Mouse (Mus musculus): ENCODE results near the gene Isoc2a. TPM values are rescaled to one million over a fixed set of nuclear protein-coding genes. Genes with fewer than 3 reads are reported as not detected.
A peak's percentile ranks its signal among the peaks of the same experiment; 100 is the strongest.

Isoc2a gene
- polyA plus RNA-seq, 1 experiment from 2014 or later: 0.89 TPM

DNA sequence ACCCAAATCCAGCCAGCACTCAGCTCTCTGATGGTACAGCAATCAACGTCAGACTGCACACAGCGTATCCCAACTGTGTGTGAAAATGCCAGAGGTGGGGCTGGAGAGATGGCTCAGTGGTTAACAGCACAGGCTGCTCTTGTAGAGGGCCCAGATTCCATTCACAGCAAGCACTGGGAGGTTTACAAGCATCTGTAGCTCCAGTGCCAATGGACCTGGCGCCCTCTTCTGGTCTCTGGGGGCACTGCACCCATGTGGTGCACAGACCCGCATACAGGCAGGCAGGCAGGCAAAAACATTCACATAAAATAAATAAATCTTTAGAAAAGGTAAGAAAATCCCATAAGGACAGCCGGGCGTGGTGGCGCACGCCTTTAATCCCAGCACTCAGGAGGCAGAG, 24.2 kb downstream of the Isoc2a start:
- Histone ChIP-seq H3K9ac (ENCODE audit: low read depth, low read length) (no peak overlapping the region), H3K9me3 (replicated peaks; ENCODE audit: control insufficient read depth, low read length) (0 out of 2 replicates have a peak, but pooled peaks cover 2% of the 10 kb centered on the region), H3K27me3 (ENCODE audit: control insufficient read depth, insufficient read depth, low read depth, low read length) (no peaks in the 10 kb centered on the region), H3K36me3 (ENCODE audit: control insufficient read depth, insufficient read depth) (no peaks in the 10 kb centered on the region), H3K4me2 (ENCODE audit: low read depth, low read length) (no peak overlapping the region), H3K27ac (ENCODE audit: low read length) (no peak overlapping the region), H3K4me1 (ENCODE audit: control insufficient read depth, low read depth, low read length) (peaks cover 12% of the 10 kb centered on the region), H3K4me3 (ENCODE audit: low read depth, low read length) (no peak overlapping the region)
- 61% methylated on average over 8 of the region's 8 CpGs for WGBS (ENCODE audit: insufficient replicate concordance)
- ATAC-seq (ENCODE audit: low read depth): no peak

DNA sequence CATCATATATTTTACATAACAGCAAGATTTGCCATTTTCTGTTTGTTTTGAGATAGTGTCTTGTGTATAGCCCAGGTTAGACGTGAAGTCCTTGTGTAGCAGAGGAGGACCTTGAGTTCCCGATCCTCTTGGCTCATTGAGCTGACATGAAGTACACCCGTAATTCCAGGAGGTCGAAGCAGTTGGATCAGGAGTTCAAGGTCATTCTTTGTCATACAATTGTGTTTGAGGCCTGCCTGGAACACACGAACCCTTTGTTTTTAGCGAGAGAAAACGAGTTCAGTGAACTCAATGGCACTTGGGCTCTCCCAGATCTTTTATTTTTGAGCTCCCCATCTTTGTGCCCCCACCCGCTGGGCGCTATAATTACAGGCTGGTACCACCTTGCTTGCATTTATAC, 25.5 kb downstream of the Isoc2a start:
- H3K9ac ChIP-seq (ENCODE audit: low read depth, low read length): no peak overlapping the region
- peaks cover 12% of the 10 kb centered on the region for H3K4me1 ChIP-seq (ENCODE audit: control insufficient read depth, low read depth, low read length)
- ATAC-seq (ENCODE audit: low read depth): no peak
- H3K4me3 ChIP-seq (ENCODE audit: low read depth, low read length): no peak overlapping the region
- H3K4me2 ChIP-seq (ENCODE audit: low read depth, low read length): no peak overlapping the region
- 63% methylated on average over 9 of the region's 9 CpGs for WGBS (ENCODE audit: insufficient replicate concordance)
- no peak overlapping the region for H3K27ac ChIP-seq (ENCODE audit: low read length)
- no peaks in the 10 kb centered on the region for H3K27me3 ChIP-seq (ENCODE audit: control insufficient read depth, insufficient read depth, low read depth, low read length)
- no peaks in the 10 kb centered on the region for H3K36me3 ChIP-seq (ENCODE audit: control insufficient read depth, insufficient read depth)
- H3K9me3 ChIP-seq (replicated peaks; ENCODE audit: control insufficient read depth, low read length): 0 out of 2 replicates have a peak, but pooled peaks cover 2% of the 10 kb centered on the region

DNA sequence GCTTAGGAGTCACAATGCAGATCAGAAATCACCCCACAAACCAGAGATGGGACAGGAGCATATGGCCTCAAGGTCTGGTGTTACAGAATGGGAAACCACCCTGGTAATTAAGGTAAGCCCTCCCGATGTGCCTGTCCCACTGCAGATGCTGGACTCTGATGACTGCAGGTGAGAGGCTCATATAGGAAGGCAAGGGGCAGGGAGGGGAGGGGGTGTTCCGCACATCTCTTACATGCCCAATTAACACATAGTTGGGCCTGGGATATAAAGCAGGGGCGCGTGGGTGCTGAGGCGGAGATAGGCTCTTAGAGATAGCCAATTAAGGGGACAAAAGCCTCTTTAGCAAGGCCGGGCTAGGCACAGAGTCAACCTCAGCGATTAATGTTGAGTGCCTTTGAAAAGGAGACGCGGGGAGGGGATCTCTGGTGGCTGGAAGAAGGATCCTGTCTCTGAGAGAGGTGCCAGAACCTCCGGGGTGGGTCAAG, 29.6 kb downstream of the Isoc2a start, which contains the start of gene Gm36210:
Gene Gm36210 (minus strand): TSS at position 51 of the 485 bp plus-strand sequence.
- Histone ChIP-seq H3K36me3 (ENCODE audit: control insufficient read depth, insufficient read depth) (no peaks in the 10 kb centered on the region), H3K9me3 (replicated peaks; ENCODE audit: control insufficient read depth, low read length) (no peaks in the 10 kb centered on the region), H3K4me3 (ENCODE audit: low read depth, low read length) (no peak within 1 kb of the TSS)

DNA sequence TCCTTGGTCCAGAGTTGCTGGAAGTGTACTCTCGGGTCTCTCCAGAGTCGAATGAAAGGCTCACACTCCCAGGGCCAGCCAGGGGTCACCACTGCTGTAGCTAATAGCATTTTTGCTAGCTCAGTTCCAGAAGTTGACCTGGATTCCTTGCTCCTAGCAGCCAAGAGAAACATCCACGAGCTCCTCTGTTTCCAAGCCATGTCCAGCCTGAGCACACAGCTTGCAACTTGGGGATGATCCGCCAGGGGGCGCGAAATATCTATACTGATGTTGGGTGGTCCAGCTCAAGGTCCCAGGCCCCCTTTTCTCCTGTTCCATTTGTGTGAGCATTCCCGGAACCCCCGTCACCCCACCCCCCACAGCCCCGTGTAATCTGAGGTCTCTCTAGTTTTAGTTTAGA, 34.6 kb downstream of the Isoc2a start:
- no peak overlapping the region for H3K27ac ChIP-seq (ENCODE audit: low read length)
- no peak for ATAC-seq (ENCODE audit: low read depth)
- WGBS (ENCODE audit: insufficient replicate concordance): 32% methylated on average over 9 of the region's 9 CpGs
- H3K4me2 ChIP-seq (ENCODE audit: low read depth, low read length): no peak overlapping the region
- no peak overlapping the region for H3K4me3 ChIP-seq (ENCODE audit: low read depth, low read length)
- no peak overlapping the region for H3K9ac ChIP-seq (ENCODE audit: low read depth, low read length)
- H3K27me3 ChIP-seq (ENCODE audit: control insufficient read depth, insufficient read depth, low read depth, low read length): no peaks in the 10 kb centered on the region
- peaks cover 11% of the 10 kb centered on the region for H3K4me1 ChIP-seq (ENCODE audit: control insufficient read depth, low read depth, low read length)
- no peaks in the 10 kb centered on the region for H3K9me3 ChIP-seq (replicated peaks; ENCODE audit: control insufficient read depth, low read length)
- H3K36me3 ChIP-seq (ENCODE audit: control insufficient read depth, insufficient read depth): no peaks in the 10 kb centered on the region

More for the DNA sequence above, 29.6 kb downstream of the Isoc2a start, which contains the start of gene Gm36210:
- H3K4me1 ChIP-seq (ENCODE audit: control insufficient read depth, low read depth, low read length): no peaks in the 10 kb centered on the region
- 65% methylated on average over 10 of the region's 10 CpGs for WGBS (ENCODE audit: insufficient replicate concordance)
- H3K27me3 ChIP-seq (ENCODE audit: control insufficient read depth, insufficient read depth, low read depth, low read length): no peaks in the 10 kb centered on the region
- no peak for ATAC-seq (ENCODE audit: low read depth)
- H3K9ac ChIP-seq (ENCODE audit: low read depth, low read length): no peak within 1 kb of the TSS
- H3K4me2 ChIP-seq (ENCODE audit: low read depth, low read length): no peak within 1 kb of the TSS
- no peak within 1 kb of the TSS for H3K27ac ChIP-seq (ENCODE audit: low read length)

DNA sequence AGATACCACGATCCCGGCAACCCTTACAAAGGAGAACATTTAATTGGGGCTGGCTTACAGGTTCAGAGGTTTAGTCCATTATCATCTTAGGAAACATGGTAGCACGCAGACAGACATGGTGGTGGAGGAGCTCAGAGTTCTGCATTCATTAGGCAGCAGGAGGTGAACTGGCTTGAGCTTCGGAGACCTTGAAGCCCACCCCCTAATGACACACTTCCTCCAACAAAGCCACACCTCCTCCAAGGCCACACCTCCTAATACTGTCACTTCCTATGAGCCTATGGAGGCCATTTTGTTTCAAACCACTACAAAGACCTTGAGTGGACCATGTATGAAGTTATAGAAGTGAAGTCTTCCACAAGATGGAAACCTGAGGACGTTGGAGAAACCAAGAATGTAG, 35.3 kb downstream of the Isoc2a start:
- H3K27me3 ChIP-seq (ENCODE audit: control insufficient read depth, insufficient read depth, low read depth, low read length): no peaks in the 10 kb centered on the region
- no peaks in the 10 kb centered on the region for H3K36me3 ChIP-seq (ENCODE audit: control insufficient read depth, insufficient read depth)
- peaks cover 17% of the 10 kb centered on the region for H3K4me1 ChIP-seq (ENCODE audit: control insufficient read depth, low read depth, low read length)
- no peak for ATAC-seq (ENCODE audit: low read depth)
- no peak overlapping the region for H3K4me2 ChIP-seq (ENCODE audit: low read depth, low read length)
- no peaks in the 10 kb centered on the region for H3K9me3 ChIP-seq (replicated peaks; ENCODE audit: control insufficient read depth, low read length)
- H3K4me3 ChIP-seq (ENCODE audit: low read depth, low read length): no peak overlapping the region
- 54% methylated on average over 5 of the region's 5 CpGs for WGBS (ENCODE audit: insufficient replicate concordance)
- H3K9ac ChIP-seq (ENCODE audit: low read depth, low read length): no peak overlapping the region
- no peak overlapping the region for H3K27ac ChIP-seq (ENCODE audit: low read length)

DNA sequence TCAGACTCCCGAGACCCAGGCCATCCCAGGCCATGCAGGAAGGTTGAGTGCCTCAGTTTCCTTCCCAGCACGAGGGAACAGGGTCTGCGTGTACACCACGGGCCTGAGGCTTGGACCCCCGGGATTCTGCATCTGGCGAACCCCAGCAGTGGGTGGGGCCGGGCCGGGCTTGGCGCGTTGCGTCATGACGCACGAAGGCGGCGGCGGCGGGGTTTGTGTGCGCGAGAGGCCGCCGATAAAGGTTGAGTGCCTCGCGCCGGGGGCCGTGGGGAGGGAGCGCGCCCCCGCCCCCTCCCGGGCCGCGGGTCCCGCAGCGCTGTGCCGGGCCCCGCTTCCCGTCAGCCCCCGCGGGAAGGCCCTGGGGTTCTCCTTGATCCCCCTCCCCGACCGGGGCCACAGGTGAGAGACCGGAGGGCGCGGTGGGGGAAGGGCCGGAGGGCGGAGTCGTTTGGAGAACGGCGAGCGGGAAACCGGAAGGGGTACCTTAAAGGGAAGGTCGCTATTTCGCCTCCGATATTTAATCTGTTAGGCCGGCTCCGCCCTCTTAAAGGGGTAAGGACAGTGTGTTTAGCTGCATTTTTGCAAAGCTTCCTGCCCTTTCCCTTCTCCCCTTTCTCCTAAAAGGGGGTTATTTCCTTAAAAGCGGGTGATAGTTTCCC, 38.2 kb downstream of the Isoc2a start, which contains the start of gene Zfp628:
Gene Zfp628 (plus strand): TSS at position 211 of the 659 bp plus-strand sequence.
- H3K9me3 ChIP-seq (replicated peaks; ENCODE audit: control insufficient read depth, low read length): no peaks in the 10 kb centered on the region
- H3K4me2 ChIP-seq (ENCODE audit: low read depth, low read length): peak within 1 kb of the TSS; percentile 77
- peak; percentile 91 for ATAC-seq (ENCODE audit: low read depth)
- H3K27ac ChIP-seq (ENCODE audit: low read length): peak within 1 kb of the TSS; percentile 90
- H3K9ac ChIP-seq (ENCODE audit: low read depth, low read length): peak within 1 kb of the TSS; percentile 91
- H3K36me3 ChIP-seq (ENCODE audit: control insufficient read depth, insufficient read depth): peaks cover 23% of the 10 kb centered on the region
- under 1% methylated on average over 51 of the region's 56 CpGs for WGBS (ENCODE audit: insufficient replicate concordance)
- peak within 1 kb of the TSS; percentile 85 for H3K4me3 ChIP-seq (ENCODE audit: low read depth, low read length)
- H3K27me3 ChIP-seq (ENCODE audit: control insufficient read depth, insufficient read depth, low read depth, low read length): no peaks in the 10 kb centered on the region
- H3K4me1 ChIP-seq (ENCODE audit: control insufficient read depth, low read depth, low read length): peaks cover 17% of the 10 kb centered on the region

DNA sequence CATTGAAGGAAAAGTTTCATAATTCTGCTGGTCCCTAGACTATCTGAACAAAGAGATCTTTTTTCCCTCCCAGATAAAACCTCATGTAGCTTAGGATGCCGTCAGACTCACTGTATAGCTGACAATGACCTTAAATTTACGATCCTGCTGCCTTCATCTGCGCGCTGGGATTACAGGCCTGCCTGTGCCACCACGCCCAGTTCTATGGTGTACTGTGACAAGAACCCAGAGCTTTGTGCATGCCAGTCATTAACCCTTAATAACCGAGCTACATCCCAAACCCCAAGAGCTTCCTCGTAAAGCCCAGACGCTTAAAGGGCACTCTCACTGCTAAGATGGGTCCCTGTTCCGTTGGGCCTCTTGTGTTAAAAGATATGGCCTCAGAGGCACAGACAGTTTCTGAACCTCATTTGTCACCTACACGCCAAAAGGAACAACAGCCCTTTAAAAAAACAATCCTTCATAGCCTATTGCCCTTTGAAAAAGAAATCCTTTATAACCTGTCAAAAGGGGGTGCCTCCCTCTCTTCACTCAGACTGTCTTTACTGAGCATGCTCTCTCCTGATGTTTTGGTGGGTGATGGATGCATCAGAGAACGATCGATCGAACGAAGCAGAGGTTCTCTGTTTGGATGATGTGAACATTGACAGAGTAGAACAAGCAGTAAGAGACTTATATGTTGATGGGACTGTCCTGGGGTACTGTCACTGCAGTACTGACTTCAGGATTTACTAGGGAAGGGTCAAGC, 38.9 kb downstream of the Isoc2a start:
- Histone ChIP-seq H3K27ac (ENCODE audit: low read length) (peak overlapping the region; percentile 90), H3K9ac (ENCODE audit: low read depth, low read length) (peak overlapping the region; percentile 91)
- WGBS (ENCODE audit: insufficient replicate concordance): 18% methylated on average over 14 of the region's 14 CpGs

DNA sequence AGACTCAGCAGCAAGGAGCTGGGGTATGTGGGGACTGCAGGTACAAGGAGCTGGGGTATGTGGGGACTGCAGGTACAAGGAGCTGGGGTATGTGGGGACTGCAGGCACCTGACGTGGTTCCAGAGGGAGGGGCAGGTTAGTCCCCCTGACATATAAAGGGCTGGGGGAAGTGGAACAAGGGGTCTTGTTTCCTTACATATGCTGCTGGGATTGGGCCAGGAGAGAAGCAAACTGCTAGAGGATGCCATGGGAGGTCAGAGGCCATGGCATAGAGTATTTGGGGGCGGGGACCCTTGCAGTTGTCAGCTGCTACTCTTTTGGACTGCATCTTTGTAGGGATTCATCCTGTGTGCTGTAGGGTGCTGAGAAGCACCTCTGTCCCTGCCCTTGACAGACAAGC, 40.5 kb downstream of the Isoc2a start:
- H3K9me3 ChIP-seq (replicated peaks; ENCODE audit: control insufficient read depth, low read length): no peaks in the 10 kb centered on the region
- no peak for ATAC-seq (ENCODE audit: low read depth)
- peaks cover 30% of the 10 kb centered on the region for H3K36me3 ChIP-seq (ENCODE audit: control insufficient read depth, insufficient read depth)
- H3K4me2 ChIP-seq (ENCODE audit: low read depth, low read length): no peak overlapping the region
- 69% methylated on average over 2 of the region's 2 CpGs for WGBS (ENCODE audit: insufficient replicate concordance)
- H3K27me3 ChIP-seq (ENCODE audit: control insufficient read depth, insufficient read depth, low read depth, low read length): peaks cover 2% of the 10 kb centered on the region
- no peak overlapping the region for H3K9ac ChIP-seq (ENCODE audit: low read depth, low read length)
- H3K27ac ChIP-seq (ENCODE audit: low read length): no peak overlapping the region
- H3K4me3 ChIP-seq (ENCODE audit: low read depth, low read length): no peak overlapping the region
- H3K4me1 ChIP-seq (ENCODE audit: control insufficient read depth, low read depth, low read length): peaks cover 21% of the 10 kb centered on the region

More for the DNA sequence above, 38.9 kb downstream of the Isoc2a start:
- Histone ChIP-seq H3K9me3 (replicated peaks; ENCODE audit: control insufficient read depth, low read length) (no peaks in the 10 kb centered on the region), H3K36me3 (ENCODE audit: control insufficient read depth, insufficient read depth) (peaks cover 30% of the 10 kb centered on the region), H3K27me3 (ENCODE audit: control insufficient read depth, insufficient read depth, low read depth, low read length) (no peaks in the 10 kb centered on the region), H3K4me3 (ENCODE audit: low read depth, low read length) (peak overlapping the region; percentile 85), H3K4me1 (ENCODE audit: control insufficient read depth, low read depth, low read length) (peaks cover 17% of the 10 kb centered on the region), H3K4me2 (ENCODE audit: low read depth, low read length) (peak overlapping the region; percentile 77)
- ATAC-seq (ENCODE audit: low read depth): peak; percentile 32

DNA sequence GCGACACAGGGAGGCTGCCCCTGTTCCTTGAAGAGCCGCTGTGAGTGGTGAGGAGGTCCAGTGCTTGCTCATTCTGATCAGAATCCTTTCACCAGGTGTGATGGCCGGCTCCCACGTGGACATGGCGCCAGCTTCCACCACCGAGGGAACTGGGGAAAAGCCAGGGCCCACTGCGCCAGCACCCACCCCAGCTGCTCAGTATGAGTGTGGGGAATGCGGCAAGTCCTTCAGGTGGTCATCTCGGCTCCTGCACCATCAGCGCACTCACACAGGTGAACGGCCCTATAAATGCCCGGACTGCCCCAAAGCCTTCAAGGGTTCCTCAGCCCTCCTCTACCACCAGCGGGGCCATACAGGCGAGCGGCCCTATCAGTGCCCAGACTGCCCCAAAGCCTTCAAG, 41.7 kb downstream of the Isoc2a start:
- Histone ChIP-seq H3K27ac (ENCODE audit: low read length) (no peak overlapping the region), H3K4me2 (ENCODE audit: low read depth, low read length) (no peak overlapping the region), H3K36me3 (ENCODE audit: control insufficient read depth, insufficient read depth) (peaks cover 30% of the 10 kb centered on the region), H3K4me3 (ENCODE audit: low read depth, low read length) (no peak overlapping the region), H3K4me1 (ENCODE audit: control insufficient read depth, low read depth, low read length) (peaks cover 25% of the 10 kb centered on the region), H3K9ac (ENCODE audit: low read depth, low read length) (no peak overlapping the region), H3K27me3 (ENCODE audit: control insufficient read depth, insufficient read depth, low read depth, low read length) (peaks cover 14% of the 10 kb centered on the region), H3K9me3 (replicated peaks; ENCODE audit: control insufficient read depth, low read length) (no peaks in the 10 kb centered on the region)
- ATAC-seq (ENCODE audit: low read depth): no peak
- WGBS (ENCODE audit: insufficient replicate concordance): 85% methylated on average over 15 of the region's 15 CpGs
